In genomic region chr1:92611008-92611407, GRCm38 (mm10) we compare ENCODE assay signal across 9 mouse cellular contexts. TPM values are rescaled to one million over a fixed set of nuclear protein-coding genes. Genes with fewer than 3 reads are reported as not detected.
DNase-seq lines count a peak whose midpoint lies in the region; ATAC-seq and TF ChIP-seq lines count a peak whose summit lies in the region.
"Had no signal": no experiment of that assay in that cellular context is flagged by ENCODE, and none has a peak within 500 bp of the region (broad histone marks: within the 10 kb centered on the region; RNA-seq: fewer than 3 reads in every experiment).

No protein-coding gene starts in this region.

- no peaks in the 10 kb centered on the region for H3K27me3 ChIP-seq in intestine, embryonic 14.5 days (replicated peaks; ENCODE audit: control insufficient read depth, insufficient read depth, low read length)
- no peaks in the 10 kb centered on the region for H3K27me3 ChIP-seq in intestine, embryonic 15.5 days (replicated peaks)
- H3K27me3 ChIP-seq in G1E (ENCODE audit: insufficient read depth, low read length) = peaks cover 2% of the 10 kb centered on the region; the same call in 1 of the 2 replicates
- H3K27me3 ChIP-seq in heart, postnatal 0 days (ENCODE audit: control insufficient read depth, insufficient read depth, low read length) = no peaks in the 10 kb centered on the region; the same call in 1 of the 2 replicates
- peaks cover 8% of the 10 kb centered on the region; the same call in 1 of the 2 replicates for H3K27me3 ChIP-seq in neural tube, embryonic 15.5 days (replicated peaks)

- H3K4me2 ChIP-seq in intestine, embryonic 14.5 days (ENCODE audit: low read length) = no peak overlapping the region
- no peak overlapping the region for H3K4me2 ChIP-seq in intestine, embryonic 15.5 days (replicated peaks)
- no peak overlapping the region for H3K4me2 ChIP-seq in heart, postnatal 0 days (ENCODE audit: low read depth, low read length)
- no peak overlapping the region for H3K4me2 ChIP-seq in neural tube, embryonic 15.5 days

- 0 out of 2 replicates have a peak, but pooled peaks have one; percentile 55 for ATAC-seq in intestine, embryonic 14.5 days (replicated peaks; ENCODE audit: low FRiP score, low TSS enrichment, low read depth)
- ATAC-seq in intestine, embryonic 15.5 days = no peak
- ATAC-seq in G1E (ENCODE audit: extremely low read depth, insufficient number of reproducible peaks, low FRiP score, poor library complexity, severe bottlenecking) = no peak
- no peak for ATAC-seq in heart, postnatal 0 days (ENCODE audit: insufficient read depth, low read depth)
- 0 out of 2 replicates have a peak, but pooled peaks have one; percentile 57 for ATAC-seq in neural tube, embryonic 15.5 days (ENCODE audit: low FRiP score)

- intact Hi-C loops in left cerebral cortex, postnatal 10 days (cut with DNase I) = loop anchor here (1.0 to 5.0 kb wide), 2 partner anchors 36 to 90 kb away; partner anchors contain the start of gene Otos

- H3K27ac ChIP-seq in intestine, embryonic 14.5 days (ENCODE audit: low read depth) = no peak overlapping the region
- no peak overlapping the region for H3K27ac ChIP-seq in intestine, embryonic 15.5 days
- no peak overlapping the region for H3K27ac ChIP-seq in heart, postnatal 0 days (ENCODE audit: low read depth)
- H3K27ac ChIP-seq in neural tube, embryonic 15.5 days (replicated peaks) = no peak overlapping the region

- H3K9ac ChIP-seq in intestine, embryonic 14.5 days (ENCODE audit: low read length) = no peak overlapping the region
- H3K9ac ChIP-seq in intestine, embryonic 15.5 days = no peak overlapping the region
- no peak overlapping the region for H3K9ac ChIP-seq in heart, postnatal 0 days (replicated peaks; ENCODE audit: low read depth, low read length)
- H3K9ac ChIP-seq in neural tube, embryonic 15.5 days (replicated peaks) = no peak overlapping the region

- WGBS in intestine, embryonic 14.5 days = 3% methylated on average over 5 of the region's 5 CpGs
- WGBS in intestine, embryonic 15.5 days = 5% methylated on average over 5 of the region's 5 CpGs
- 5% methylated on average over 5 of the region's 5 CpGs for WGBS in heart, postnatal 0 days
- 9% methylated on average over 5 of the region's 5 CpGs for WGBS in neural tube, embryonic 15.5 days

- no peak overlapping the region for H3K4me3 ChIP-seq in intestine, embryonic 14.5 days (ENCODE audit: low read depth, low read length)
- no peak overlapping the region for H3K4me3 ChIP-seq in intestine, embryonic 15.5 days (replicated peaks)
- no peak overlapping the region for H3K4me3 ChIP-seq in G1E (ENCODE audit: low read depth, low read length)
- H3K4me3 ChIP-seq in heart, postnatal 0 days (ENCODE audit: low read depth, low read length) = no peak overlapping the region
- no peak overlapping the region for H3K4me3 ChIP-seq in neural tube, embryonic 15.5 days (replicated peaks)
- H3K4me3 ChIP-seq: myocyte had no signal

- H3K9me3 ChIP-seq in intestine, embryonic 14.5 days (ENCODE audit: control insufficient read depth, low read length) = no peaks in the 10 kb centered on the region
- H3K9me3 ChIP-seq in intestine, embryonic 15.5 days = no peaks in the 10 kb centered on the region
- H3K9me3 ChIP-seq in G1E (replicated peaks) = no peaks in the 10 kb centered on the region
- no peaks in the 10 kb centered on the region for H3K9me3 ChIP-seq in heart, postnatal 0 days (replicated peaks; ENCODE audit: control insufficient read depth, low read length)
- no peaks in the 10 kb centered on the region for H3K9me3 ChIP-seq in neural tube, embryonic 15.5 days (replicated peaks)

- peak; percentile 75 for DNase-seq in intestine, embryonic 14.5 days (ENCODE audit: low spot score)
- DNase-seq in G1E (ENCODE audit: low spot score) = peak; percentile 10
- peak; percentile 57 to 73 for DNase-seq in cerebellum, adult 18-20 months
- DNase-seq in heart, postnatal 0 days (ENCODE audit: low spot score) = peak; percentile 20
- peak; percentile 33 to 40 for DNase-seq in left cerebral cortex, postnatal 10 days (ENCODE audit: extremely low spot score in 1 of 2, low spot score in 2 of 2)
- peak; percentile 66 for DNase-seq in thymus, postnatal 14 days

- H3K4me1 ChIP-seq in intestine, embryonic 14.5 days (replicated peaks; ENCODE audit: control insufficient read depth, insufficient read depth, low read length) = no peaks in the 10 kb centered on the region
- H3K4me1 ChIP-seq in intestine, embryonic 15.5 days (replicated peaks) = no peaks in the 10 kb centered on the region
- no peaks in the 10 kb centered on the region for H3K4me1 ChIP-seq in G1E (ENCODE audit: insufficient read depth, low read depth, low read length)
- no peaks in the 10 kb centered on the region for H3K4me1 ChIP-seq in heart, postnatal 0 days (ENCODE audit: control insufficient read depth, insufficient read depth)
- no peaks in the 10 kb centered on the region for H3K4me1 ChIP-seq in neural tube, embryonic 15.5 days

- no peak for TF ChIP-seq EP300 in heart, postnatal 0 days (IDR thresholded peaks at IDR 0.05; ENCODE audit: low read depth)

- peak; percentile 92 for TF ChIP-seq CTCF in G1E (IDR thresholded peaks at IDR 0.05; ENCODE audit: low read depth, low read length)
- peak; percentile 87 for TF ChIP-seq CTCF in heart, postnatal 0 days (IDR thresholded peaks at IDR 0.05; ENCODE audit: low read depth)

- no peaks in the 10 kb centered on the region for H3K36me3 ChIP-seq in intestine, embryonic 14.5 days (ENCODE audit: control insufficient read depth, insufficient read depth, low read length)
- no peaks in the 10 kb centered on the region for H3K36me3 ChIP-seq in intestine, embryonic 15.5 days
- no peaks in the 10 kb centered on the region for H3K36me3 ChIP-seq in G1E (replicated peaks)
- no peaks in the 10 kb centered on the region for H3K36me3 ChIP-seq in heart, postnatal 0 days (replicated peaks; ENCODE audit: control insufficient read depth, insufficient read depth, low read length)
- H3K36me3 ChIP-seq in neural tube, embryonic 15.5 days = no peaks in the 10 kb centered on the region

RNA-seq across cellular contexts. Expression of gene Olfr1410, which starts 5.4 kb away (rescaled TPM):
- polyA plus RNA-seq in intestine, embryonic 14.5 days (2014; fragmentation: Nextera tagmentation; extraction: Ambion mirVana) = not detected in 2 replicates
- not detected in 2 replicates for polyA plus RNA-seq in intestine, embryonic 15.5 days (2015; fragmentation: Nextera tagmentation; extraction: Ambion mirVana)
- total RNA-seq in G1E (2014; fragmentation: Nextera tagmentation) = not detected in 2 replicates
- 0.06 and 0.22 TPM in 2 replicates for total RNA-seq in G1E (2017)
- not detected in 2 replicates for polyA plus RNA-seq in G1E (2012)
- total RNA-seq in heart, postnatal 0 days (2014; rRNA removed; ENCODE audit: low replicate concordance) = not detected in 2 replicates
- polyA plus RNA-seq in heart, postnatal 0 days (2015; fragmentation: Nextera tagmentation; extraction: Ambion mirVana) = not detected in 2 replicates
- not detected for total RNA-seq in left cerebral cortex, postnatal 10 days (2021)
- not detected in 2 replicates for polyA plus RNA-seq in neural tube, embryonic 15.5 days (2015; fragmentation: Nextera tagmentation; extraction: Ambion mirVana)
- polyA plus RNA-seq: myocyte had no signal

RNA-seq across cellular contexts. Expression of gene Olfr12, which starts 6.6 kb away (rescaled TPM):
- not detected in 2 replicates for polyA plus RNA-seq in intestine, embryonic 14.5 days (2014; fragmentation: Nextera tagmentation; extraction: Ambion mirVana)
- not detected in 2 replicates for polyA plus RNA-seq in intestine, embryonic 15.5 days (2015; fragmentation: Nextera tagmentation; extraction: Ambion mirVana)
- total RNA-seq in G1E (2014; fragmentation: Nextera tagmentation) (not detected in 2 replicates), G1E (2017) (0.12 and 0.16 TPM in 2 replicates)
- polyA plus RNA-seq in G1E (2012) = not detected in 2 replicates
- total RNA-seq in heart, postnatal 0 days (2014; rRNA removed; ENCODE audit: low replicate concordance) = not detected in 2 replicates
- not detected in 2 replicates for polyA plus RNA-seq in heart, postnatal 0 days (2015; fragmentation: Nextera tagmentation; extraction: Ambion mirVana)
- total RNA-seq in left cerebral cortex, postnatal 10 days (2021) = not detected
- polyA plus RNA-seq in neural tube, embryonic 15.5 days (2015; fragmentation: Nextera tagmentation; extraction: Ambion mirVana) = not detected in 2 replicates
- polyA plus RNA-seq: myocyte had no signal

RNA-seq across cellular contexts. Expression of gene Olfr1411, which starts 16.8 kb away (rescaled TPM):
- polyA plus RNA-seq in intestine, embryonic 14.5 days (2014; fragmentation: Nextera tagmentation; extraction: Ambion mirVana) = not detected in 2 replicates
- not detected in 2 replicates for polyA plus RNA-seq in intestine, embryonic 15.5 days (2015; fragmentation: Nextera tagmentation; extraction: Ambion mirVana)
- total RNA-seq in G1E (2014; fragmentation: Nextera tagmentation) (not detected in 2 replicates), G1E (2017) (0.35 TPM in 1 of 2 replicates, not detected in the other)
- not detected in 2 replicates for polyA plus RNA-seq in G1E (2012)
- not detected in 2 replicates for total RNA-seq in heart, postnatal 0 days (2014; rRNA removed; ENCODE audit: low replicate concordance)
- polyA plus RNA-seq in heart, postnatal 0 days (2015; fragmentation: Nextera tagmentation; extraction: Ambion mirVana) = not detected in 2 replicates
- total RNA-seq in left cerebral cortex, postnatal 10 days (2021) = not detected
- not detected in 2 replicates for polyA plus RNA-seq in neural tube, embryonic 15.5 days (2015; fragmentation: Nextera tagmentation; extraction: Ambion mirVana)
- polyA plus RNA-seq: myocyte had no signal

RNA-seq across cellular contexts. Expression of gene Olfr1412, which starts 25.4 kb away (rescaled TPM):
- not detected in 2 replicates for polyA plus RNA-seq in intestine, embryonic 14.5 days (2014; fragmentation: Nextera tagmentation; extraction: Ambion mirVana)
- polyA plus RNA-seq in intestine, embryonic 15.5 days (2015; fragmentation: Nextera tagmentation; extraction: Ambion mirVana) = not detected in 2 replicates
- total RNA-seq in G1E (2014; fragmentation: Nextera tagmentation) = not detected in 2 replicates
- total RNA-seq in G1E (2017) = 0.06 and 0.16 TPM in 2 replicates
- polyA plus RNA-seq in G1E (2012) = not detected in 2 replicates
- not detected in 2 replicates for total RNA-seq in heart, postnatal 0 days (2014; rRNA removed; ENCODE audit: low replicate concordance)
- polyA plus RNA-seq in heart, postnatal 0 days (2015; fragmentation: Nextera tagmentation; extraction: Ambion mirVana) = not detected in 2 replicates
- not detected for total RNA-seq in left cerebral cortex, postnatal 10 days (2021)
- not detected in 2 replicates for polyA plus RNA-seq in neural tube, embryonic 15.5 days (2015; fragmentation: Nextera tagmentation; extraction: Ambion mirVana)
- polyA plus RNA-seq: myocyte had no signal

RNA-seq across cellular contexts. Expression of gene Cops9, which starts 30.8 kb away (rescaled TPM):
- polyA plus RNA-seq in intestine, embryonic 14.5 days (2014; fragmentation: Nextera tagmentation; extraction: Ambion mirVana) = 424 and 467 TPM in 2 replicates
- 364 and 407 TPM in 2 replicates for polyA plus RNA-seq in intestine, embryonic 15.5 days (2015; fragmentation: Nextera tagmentation; extraction: Ambion mirVana)
- total RNA-seq in G1E (2014; fragmentation: Nextera tagmentation) (114 and 153 TPM in 2 replicates), G1E (2017) (415 and 435 TPM in 2 replicates)
- polyA plus RNA-seq in G1E (2012) = 123 and 130 TPM in 2 replicates
- total RNA-seq in heart, postnatal 0 days (2014; rRNA removed; ENCODE audit: low replicate concordance) = 187 and 203 TPM in 2 replicates
- polyA plus RNA-seq in heart, postnatal 0 days (2015; fragmentation: Nextera tagmentation; extraction: Ambion mirVana) = 507 and 524 TPM in 2 replicates
- total RNA-seq in left cerebral cortex, postnatal 10 days (2021) = 100 to 1,000 TPM; 235 to 237 TPM
- polyA plus RNA-seq in neural tube, embryonic 15.5 days (2015; fragmentation: Nextera tagmentation; extraction: Ambion mirVana) = 541 and 661 TPM in 2 replicates

Comparison
In these comparisons a context has a peak if more than half of its experiments do, and no peak if none do; other contexts are left out.
1. ATAC-seq: peak in intestine, embryonic 14.5 days (single experiment) and neural tube, embryonic 15.5 days (single experiment); none in intestine, embryonic 15.5 days (single experiment), G1E (single experiment) and heart, postnatal 0 days (single experiment).
2. DNase-seq: peak in every context shown above with its lines; median percentile 75 in intestine, embryonic 14.5 days; 66 in thymus, postnatal 14 days; 65 in cerebellum, adult 18-20 months; 36 in left cerebral cortex, postnatal 10 days; 20 in heart, postnatal 0 days; 10 in G1E.